Mouse (Mus musculus) testis, adult 2 months (tissue): ENCODE measurements around the gene L3mbtl2.

Experiments
- CTCF ChIP-seq: fragments of 200-500 bp; IDR thresholded peaks from 2 replicates; pipeline ENCODE4 v1.5.1; 2012; ENCODE audit warnings: low read depth, mild to moderate bottlenecking, inconsistent platforms, low read length, moderate library complexity; ENCODE audit not compliant: control insufficient read depth, insufficient read depth, insufficient replicate concordance
- POLR2A ChIP-seq: fragments of 200-500 bp; IDR thresholded peaks from 2 replicates; pipeline ENCODE4 v1.6.1; 2012; ENCODE audit warnings: low read depth, mild to moderate bottlenecking, inconsistent platforms, low read length, moderate library complexity; ENCODE audit not compliant: control insufficient read depth

GRCm38 (mm10) chr15:81718336-81719138 lies 54.8 kb downstream of the L3mbtl2 start:
- TF ChIP-seq POLR2A (peak; percentile 23; the same call in 1 of the 2 replicates), CTCF (no peak)
